Mouse (Mus musculus) ES-Bruce4 (cell line): ENCODE results near the gene Madd. TPM values are rescaled to one million over a fixed set of nuclear protein-coding genes. Genes with fewer than 3 reads are reported as not detected.

Source experiments
- H3K27ac ChIP-seq: 2 replicates; pipeline ENCODE4 v1.5.1; 2012; ENCODE audit warnings: low read length, inconsistent platforms; ENCODE audit not compliant: insufficient read depth
- H3K27me3 ChIP-seq: 2 replicates; pipeline ENCODE4 v1.6.1; 2012; ENCODE audit warnings: mild to moderate bottlenecking, low read length, inconsistent platforms; ENCODE audit not compliant: control insufficient read depth, poor library complexity, insufficient read depth, severe bottlenecking
- H3K36me3 ChIP-seq: 2 replicates; pipeline ENCODE4 v1.6.1; 2012; ENCODE audit warnings: inconsistent platforms, mild to moderate bottlenecking, low read length, moderate library complexity; ENCODE audit not compliant: control insufficient read depth, poor library complexity, insufficient read depth, severe bottlenecking
- H3K4me1 ChIP-seq: one replicate; pipeline ENCODE4 v1.8.1; 2011; ENCODE audit warnings: low read length; ENCODE audit not compliant: control insufficient read depth, insufficient read depth
- H3K4me3 ChIP-seq: 2 replicates; pipeline ENCODE4 v1.5.1; 2011; ENCODE audit warnings: low read depth, mild to moderate bottlenecking, low read length
- H3K9ac ChIP-seq: 2 replicates; pipeline ENCODE4 v1.6.1; 2012; ENCODE audit warnings: low read depth, mild to moderate bottlenecking, inconsistent platforms; ENCODE audit not compliant: poor library complexity, severe bottlenecking
- H3K9me3 ChIP-seq: replicated peaks from 2 replicates; pipeline ENCODE4 v1.6.1; 2012; ENCODE audit warnings: mild to moderate bottlenecking, low read length, inconsistent platforms; ENCODE audit not compliant: control insufficient read depth, poor library complexity, insufficient read depth, severe bottlenecking
- CTCF ChIP-seq: IDR thresholded peaks from one replicate; pipeline ENCODE4 v1.8.1; 2011; ENCODE audit warnings: low read depth, low read length
- EP300 ChIP-seq: IDR thresholded peaks from 2 replicates; pipeline ENCODE4 v1.6.1; 2011; ENCODE audit warnings: low read depth, low read length; ENCODE audit not compliant: insufficient read depth
- POLR2A ChIP-seq: IDR thresholded peaks from one replicate; pipeline ENCODE4 v1.8.1; 2011; ENCODE audit warnings: low read length; ENCODE audit not compliant: insufficient read depth
- polyA plus RNA-seq: library from polyadenylated mRNA; stranded (reverse); fragments of >200 nt; gene quantifications from 2 replicates; pipeline ENCODE4 v1.2.4, GENCODE M21; 2011; ENCODE audit warnings: low read depth; ENCODE audit not compliant: missing spikeins, insufficient read depth, insufficient read length

Gene Madd
- polyA plus RNA-seq, 1 experiment, result 7.3 TPM

DNA sequence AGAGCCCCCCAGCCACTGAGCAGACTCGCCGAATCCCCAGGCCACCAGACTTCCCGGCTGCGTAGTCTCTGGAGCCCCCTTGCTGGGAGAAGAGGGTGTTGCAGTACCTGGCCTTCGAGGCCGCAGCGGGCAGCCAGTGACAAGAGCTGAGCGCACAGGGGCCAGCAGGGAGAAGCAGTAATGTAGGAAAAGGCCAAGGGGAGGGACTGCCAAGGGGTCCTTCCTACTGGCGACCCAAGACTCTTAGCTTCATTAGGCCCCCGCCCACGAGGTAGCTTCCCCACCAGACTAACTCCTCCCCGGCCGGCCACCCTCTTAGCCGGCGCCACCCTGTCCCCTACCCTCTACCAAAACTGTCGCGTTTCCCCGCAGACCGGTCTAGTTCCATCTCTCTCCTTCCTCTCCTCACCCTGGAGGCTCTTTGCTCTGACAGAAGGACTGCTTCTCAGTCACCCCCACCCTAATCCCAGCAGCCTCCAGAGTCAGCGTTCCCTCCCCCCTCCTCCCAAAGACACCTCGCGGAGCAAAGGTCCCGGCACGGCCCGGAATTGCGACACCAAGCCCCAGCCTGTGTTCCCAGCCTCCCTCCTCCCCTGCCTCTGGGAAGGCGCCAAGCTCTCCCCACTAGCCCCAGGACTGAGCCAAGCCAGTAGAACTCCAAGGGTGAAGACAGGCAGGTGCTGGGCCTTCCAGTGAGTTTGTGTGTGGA lies 11.1 kb upstream of the Madd start:
- H3K4me3 ChIP-seq, result peak overlapping the region; percentile 60
- H3K9ac ChIP-seq, result peak overlapping the region; percentile 55
- H3K27me3 ChIP-seq, result no peaks in the 10 kb centered on the region
- TF ChIP-seq CTCF, result peak; percentile 72
- TF ChIP-seq POLR2A, result no peak
- H3K4me1 ChIP-seq, result no peaks in the 10 kb centered on the region
- no peaks in the 10 kb centered on the region for H3K9me3 ChIP-seq
- no peak overlapping the region for H3K27ac ChIP-seq
- no peaks in the 10 kb centered on the region for H3K36me3 ChIP-seq

DNA sequence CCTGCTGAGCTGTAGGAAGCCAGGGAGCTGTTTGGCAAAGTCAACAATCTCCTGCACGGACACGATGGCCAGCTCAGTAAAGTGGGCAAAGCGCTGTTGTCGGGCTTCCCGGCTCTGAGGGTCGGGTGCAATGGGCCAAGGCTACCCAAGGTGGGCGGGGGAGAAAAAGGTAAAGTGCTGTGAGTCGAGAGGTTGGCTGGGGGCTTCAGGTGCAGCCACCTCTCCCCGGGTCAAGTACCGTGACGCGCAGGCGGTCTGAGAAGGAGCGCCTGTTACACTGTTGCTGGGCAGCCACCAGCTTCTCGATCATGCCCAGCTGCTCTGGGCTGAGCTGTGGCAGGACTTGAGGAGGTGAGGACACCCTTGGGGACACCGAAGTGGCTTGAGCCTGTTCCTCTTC lies 6.9 kb upstream of the Madd start:
- TF ChIP-seq POLR2A (no peak), CTCF (no peak), EP300 (no peak)
- H3K9me3 ChIP-seq, result no peaks in the 10 kb centered on the region
- H3K4me3 ChIP-seq, result no peak overlapping the region
- no peak overlapping the region for H3K27ac ChIP-seq
- no peaks in the 10 kb centered on the region for H3K36me3 ChIP-seq
- H3K4me1 ChIP-seq, result no peaks in the 10 kb centered on the region
- H3K27me3 ChIP-seq, result no peaks in the 10 kb centered on the region
- no peak overlapping the region for H3K9ac ChIP-seq

DNA sequence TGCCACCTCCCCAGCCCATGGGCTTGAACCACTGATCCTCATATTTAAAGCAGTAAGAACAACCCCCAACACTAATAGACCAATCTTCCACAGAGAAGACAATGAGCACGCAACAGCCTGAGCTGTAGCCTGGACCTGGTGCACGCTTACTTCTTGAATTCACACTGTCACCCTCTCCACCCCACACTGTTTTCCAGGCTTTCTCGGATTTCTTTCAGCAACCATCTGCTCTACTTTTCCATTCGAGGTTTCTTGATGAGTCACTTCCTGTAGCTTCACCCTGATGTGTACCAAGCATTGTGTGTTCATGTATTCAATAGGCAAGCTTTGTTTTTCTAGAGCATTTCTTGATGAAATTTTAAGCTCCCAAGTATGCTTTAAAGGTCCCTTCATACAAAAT lies 3.8 kb upstream of the Madd start:
- Histone ChIP-seq H3K9ac (no peak overlapping the region), H3K27me3 (no peaks in the 10 kb centered on the region), H3K27ac (no peak overlapping the region), H3K4me1 (peaks cover 3% of the 10 kb centered on the region), H3K4me3 (no peak overlapping the region), H3K9me3 (no peaks in the 10 kb centered on the region), H3K36me3 (no peaks in the 10 kb centered on the region)
- no peak for TF ChIP-seq EP300
- no peak for TF ChIP-seq POLR2A
- TF ChIP-seq CTCF, result no peak

DNA sequence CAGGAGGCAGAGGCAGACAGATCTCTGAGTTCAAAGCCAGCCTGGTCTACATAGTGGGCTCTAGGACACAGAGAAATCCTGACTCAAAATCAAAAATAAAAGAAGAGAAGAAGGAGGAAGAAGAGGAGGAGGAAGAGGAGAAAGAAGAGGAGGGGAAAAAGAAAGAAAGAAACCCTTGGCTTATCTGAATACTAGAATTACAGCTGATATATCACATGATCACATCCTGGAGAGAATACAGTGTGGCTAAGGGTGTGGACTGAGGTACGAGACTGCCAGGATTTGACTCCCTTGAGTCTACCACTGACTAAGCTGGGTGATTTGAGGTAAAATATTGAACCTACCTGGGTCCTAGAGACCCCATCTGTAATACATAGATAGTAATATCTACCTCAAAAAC lies 2.6 kb upstream of the Madd start:
- H3K4me1 ChIP-seq, result peaks cover 4% of the 10 kb centered on the region
- no peaks in the 10 kb centered on the region for H3K36me3 ChIP-seq
- no peaks in the 10 kb centered on the region for H3K27me3 ChIP-seq
- no peaks in the 10 kb centered on the region for H3K9me3 ChIP-seq
- H3K9ac ChIP-seq, result no peak overlapping the region
- TF ChIP-seq CTCF (no peak), POLR2A (no peak), EP300 (no peak)
- H3K27ac ChIP-seq, result no peak overlapping the region
- no peak overlapping the region for H3K4me3 ChIP-seq

DNA sequence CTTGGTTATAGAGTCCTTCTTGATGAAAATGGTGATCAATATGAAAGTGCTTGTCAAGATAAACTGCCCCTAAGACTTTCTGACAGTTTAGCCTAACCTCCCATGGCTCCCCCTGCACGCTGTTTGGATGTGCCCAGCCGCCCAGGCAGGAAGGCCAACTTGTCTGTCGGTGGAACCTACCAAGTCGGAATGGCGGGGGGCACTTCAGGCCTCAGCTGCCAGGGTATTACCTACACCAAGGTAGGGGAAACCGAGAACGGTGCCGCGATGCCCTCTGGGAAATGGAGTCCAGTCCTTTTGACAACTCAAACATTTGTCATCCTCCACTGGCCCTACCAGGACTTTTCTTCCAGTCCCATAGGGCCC lies 506 bp downstream of the Madd start:
- Histone ChIP-seq H3K4me3 (peak overlapping the region; percentile 57), H3K9me3 (no peaks in the 10 kb centered on the region), H3K9ac (no peak overlapping the region), H3K27me3 (no peaks in the 10 kb centered on the region), H3K36me3 (no peaks in the 10 kb centered on the region), H3K27ac (no peak overlapping the region), H3K4me1 (peaks cover 4% of the 10 kb centered on the region)
- TF ChIP-seq POLR2A (no peak), CTCF (no peak), EP300 (no peak)

DNA sequence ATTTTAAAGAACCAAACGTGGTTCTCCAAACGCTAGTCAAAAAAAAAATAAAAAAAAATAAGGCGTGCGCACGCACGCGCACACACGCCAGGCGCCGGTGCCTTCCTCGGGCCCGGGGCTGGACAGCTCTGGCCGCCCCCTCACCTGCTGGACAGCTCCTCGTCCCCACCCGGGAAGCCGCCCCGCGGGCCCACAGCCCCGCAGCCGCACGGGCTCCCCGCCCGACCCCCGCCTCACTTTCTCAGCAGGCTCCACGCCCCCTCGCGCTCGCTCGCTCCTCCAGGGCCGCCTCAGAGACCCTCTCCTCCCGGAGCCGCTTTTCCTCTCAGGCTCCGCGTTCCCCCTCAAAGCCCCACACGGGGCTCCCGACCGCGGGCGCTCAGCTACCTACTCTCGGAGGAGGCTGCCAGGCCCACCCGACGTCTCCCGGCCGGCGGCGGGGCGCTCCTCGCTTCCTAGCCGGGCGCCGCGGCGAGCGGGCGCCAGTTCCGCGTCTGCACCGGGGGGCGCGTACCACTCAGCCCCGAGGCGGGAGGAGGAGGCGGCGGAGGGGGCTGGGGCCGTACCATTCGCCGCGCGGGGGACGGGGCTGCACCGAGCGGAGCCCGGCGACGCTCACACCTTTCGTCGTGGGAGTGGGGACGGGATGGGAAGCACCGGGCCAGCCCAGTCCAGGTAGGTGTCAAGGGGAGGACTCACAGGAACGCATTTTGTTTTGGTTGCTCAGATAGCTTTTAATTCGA lies 1.1 kb downstream of the Madd start:
- Histone ChIP-seq H3K27ac (no peak overlapping the region), H3K9me3 (no peaks in the 10 kb centered on the region), H3K4me3 (peak overlapping the region; percentile 57), H3K4me1 (peaks cover 4% of the 10 kb centered on the region), H3K27me3 (no peaks in the 10 kb centered on the region), H3K36me3 (no peaks in the 10 kb centered on the region), H3K9ac (peak overlapping the region; percentile 68)
- no peak for TF ChIP-seq POLR2A
- no peak for TF ChIP-seq EP300
- TF ChIP-seq CTCF, result no peak
